Mouse (Mus musculus) forebrain, embryonic 10.5 days (tissue): ENCODE measurements around the gene 6430571L13Rik. TPM values are rescaled to one million over a fixed set of nuclear protein-coding genes. Genes with fewer than 3 reads are reported as not detected.
A peak's percentile ranks its signal among the peaks of the same experiment; 100 is the strongest.

Experiments
- DNase-seq: peaks from one replicate; pipeline ENCODE4 v3.0.0-alpha.2; 2017; ENCODE audit warnings: low spot score; ENCODE audit errors: extremely low spot score
- H3K27ac ChIP-seq: fragments of 300-500 bp; sonication (generic); 2 replicates; pipeline ENCODE4 v1.5.1; 2016; ENCODE audit warnings: mild to moderate bottlenecking
- H3K27me3 ChIP-seq: fragments of 300-500 bp; sonication (generic); 2 replicates; pipeline ENCODE4 v1.6.1; 2016; ENCODE audit warnings: mild to moderate bottlenecking; ENCODE audit not compliant: poor library complexity, severe bottlenecking
- H3K36me3 ChIP-seq: fragments of 300-500 bp; sonication (generic); replicated peaks from 2 replicates; pipeline ENCODE4 v1.6.1; 2016; ENCODE audit warnings: mild to moderate bottlenecking, moderate library complexity
- H3K4me1 ChIP-seq: fragments of 300-500 bp; sonication (generic); 2 replicates; pipeline ENCODE4 v1.6.1; 2016
- H3K4me3 ChIP-seq: fragments of 300-500 bp; sonication (generic); 2 replicates; pipeline ENCODE4 v1.5.1; 2016; ENCODE audit warnings: mild to moderate bottlenecking, moderate library complexity
- H3K9me3 ChIP-seq: fragments of 300-500 bp; sonication (generic); 2 replicates; pipeline ENCODE4 v1.6.1; 2016; ENCODE audit warnings: mild to moderate bottlenecking, moderate library complexity
- WGBS: fragments of 180-500 bp; shearing (Covaris S2); methylation state at CpG from one replicate; pipeline ENCODE4 v1.1.7; 2016; 5-methylcytosine and 5-hydroxymethylcytosine counted together
- polyA plus RNA-seq: library from polyadenylated mRNA; unstranded; fragments of >200 nt; fragmentation: Nextera tagmentation; extraction: Ambion mirVana; gene quantifications from 2 replicates; pipeline ENCODE4 v1.2.1, GENCODE M21; 2016

The 6430571L13Rik gene
- polyA plus RNA-seq, 1 experiment from 2014 or later, result 1.6 TPM

DNA sequence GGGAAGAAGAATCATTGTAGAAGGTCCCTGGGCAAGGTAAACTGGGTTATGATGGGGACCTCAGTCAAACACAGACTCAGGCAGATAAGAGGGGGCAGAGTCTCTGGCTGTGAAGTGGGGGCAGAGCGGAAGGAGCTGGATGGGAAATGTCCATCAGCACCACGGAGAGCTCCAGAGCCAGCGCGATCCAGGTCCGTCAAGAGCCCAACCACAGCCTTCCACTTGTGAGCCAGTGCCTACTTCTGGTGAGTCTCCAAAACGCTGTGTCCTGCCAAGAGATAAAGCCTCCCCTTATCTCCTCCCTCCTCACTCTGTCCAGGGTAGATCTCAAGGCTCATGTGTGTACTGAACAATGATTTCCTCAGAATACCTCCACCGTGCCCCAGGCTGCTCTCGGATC lies 41.3 kb downstream of the 6430571L13Rik start:
- peaks cover 17% of the 10 kb centered on the region for H3K4me1 ChIP-seq
- WGBS, result 6% methylated on average over 8 of the region's 8 CpGs
- H3K36me3 ChIP-seq, result no peaks in the 10 kb centered on the region
- DNase-seq, result peak; percentile 47
- H3K27ac ChIP-seq, result no peak overlapping the region
- peaks cover 99% of the 10 kb centered on the region for H3K27me3 ChIP-seq
- no peaks in the 10 kb centered on the region for H3K9me3 ChIP-seq
- no peak overlapping the region for H3K4me3 ChIP-seq

DNA sequence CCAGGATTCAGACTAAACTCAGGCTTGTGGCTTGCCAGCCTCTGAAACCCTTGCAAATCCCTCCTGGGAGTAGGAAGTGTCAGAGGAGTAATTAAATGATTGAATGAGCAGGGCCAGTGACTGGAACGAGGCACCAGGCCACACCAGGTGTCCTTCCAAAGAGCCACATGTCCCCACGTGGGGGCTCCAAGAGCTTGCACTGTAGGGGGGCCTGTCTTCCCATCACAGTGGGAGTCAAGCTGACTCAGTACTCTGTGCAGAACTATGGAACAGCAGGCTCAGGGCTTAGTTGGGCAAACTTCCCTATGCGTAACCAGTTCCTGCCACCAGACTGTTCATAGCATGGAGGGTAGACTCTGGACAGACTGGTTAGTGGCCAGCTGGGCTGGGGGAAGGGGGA lies 44.0 kb downstream of the 6430571L13Rik start:
- no peak overlapping the region for H3K4me3 ChIP-seq
- no peak for DNase-seq
- peaks cover 92% of the 10 kb centered on the region for H3K27me3 ChIP-seq
- H3K27ac ChIP-seq, result no peak overlapping the region
- H3K9me3 ChIP-seq, result no peaks in the 10 kb centered on the region
- H3K36me3 ChIP-seq, result no peaks in the 10 kb centered on the region
- H3K4me1 ChIP-seq, result peaks cover 9% of the 10 kb centered on the region
- WGBS, result 29% methylated on average over 3 of the region's 3 CpGs

DNA sequence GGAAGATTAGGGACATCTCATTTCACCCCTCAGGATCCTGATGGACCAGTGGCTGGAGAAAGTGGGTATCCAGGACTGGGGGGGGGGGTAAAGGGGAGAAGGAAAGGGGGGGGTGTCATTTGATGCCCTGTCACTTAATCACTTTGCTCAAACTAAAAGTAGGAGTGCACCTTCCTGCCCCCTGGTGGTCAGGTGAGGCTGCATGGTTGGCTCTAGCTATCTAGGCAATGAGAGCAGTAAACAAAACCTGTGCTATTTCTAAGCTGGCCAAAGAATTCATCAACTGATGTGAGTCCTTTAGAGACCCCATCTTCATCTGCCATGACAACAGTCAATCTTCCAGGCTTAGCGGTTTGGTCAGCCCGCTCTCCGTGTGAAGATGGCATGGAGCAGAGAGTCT lies 46.3 kb downstream of the 6430571L13Rik start:
- Histone ChIP-seq H3K4me1 (peaks cover 21% of the 10 kb centered on the region), H3K4me3 (no peak overlapping the region), H3K36me3 (no peaks in the 10 kb centered on the region), H3K9me3 (no peaks in the 10 kb centered on the region), H3K27ac (no peak overlapping the region), H3K27me3 (peaks cover 73% of the 10 kb centered on the region)
- no peak for DNase-seq
- WGBS, result 64% methylated on average over 3 of the region's 3 CpGs

DNA sequence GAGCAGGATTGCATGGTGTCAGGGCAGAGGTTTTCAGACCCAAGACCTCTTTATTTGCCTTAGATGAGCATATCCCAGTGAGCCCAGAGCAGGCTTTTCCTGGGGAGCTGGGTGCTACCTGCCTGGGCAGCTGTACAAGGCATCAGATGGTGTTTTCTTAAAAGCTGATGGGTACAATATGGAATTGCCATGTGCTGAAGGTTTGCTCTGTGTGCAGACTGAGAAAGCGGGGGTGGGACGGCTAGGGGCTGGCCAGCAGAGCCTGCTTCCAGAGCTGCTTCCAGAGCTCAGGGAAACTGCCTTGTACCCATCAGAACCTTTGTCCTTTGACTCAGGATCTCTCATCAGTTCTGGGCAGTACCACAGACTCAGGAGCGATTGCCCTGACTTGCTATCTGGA lies 47.3 kb downstream of the 6430571L13Rik start:
- 86% methylated on average over 3 of the region's 3 CpGs for WGBS
- Histone ChIP-seq H3K36me3 (no peaks in the 10 kb centered on the region), H3K4me1 (peaks cover 21% of the 10 kb centered on the region), H3K4me3 (no peak overlapping the region), H3K27me3 (peaks cover 64% of the 10 kb centered on the region), H3K27ac (no peak overlapping the region), H3K9me3 (no peaks in the 10 kb centered on the region)
- DNase-seq, result no peak

DNA sequence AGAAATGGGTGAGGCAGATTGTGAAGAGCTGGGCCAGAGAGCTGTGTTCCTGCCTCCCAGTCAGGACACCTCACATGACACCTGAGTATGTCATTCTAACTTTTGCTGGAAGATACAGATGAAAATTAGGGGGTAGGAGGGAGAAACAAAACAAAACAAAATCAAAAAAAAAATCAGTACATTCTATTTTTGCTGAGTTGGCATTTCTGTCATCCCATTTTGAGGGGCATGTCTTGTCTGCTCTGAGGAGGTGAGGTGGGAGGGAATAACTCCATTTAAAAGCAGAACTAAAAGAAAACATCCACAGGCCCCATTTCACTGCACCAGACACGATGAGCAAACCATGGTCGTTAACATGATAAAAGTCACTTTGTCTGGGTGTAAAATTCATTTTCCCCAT lies 47.9 kb downstream of the 6430571L13Rik start:
- no peak overlapping the region for H3K27ac ChIP-seq
- H3K9me3 ChIP-seq, result no peaks in the 10 kb centered on the region
- peaks cover 21% of the 10 kb centered on the region for H3K4me1 ChIP-seq
- DNase-seq, result no peak
- no peaks in the 10 kb centered on the region for H3K36me3 ChIP-seq
- 78% methylated on average over 2 of the region's 2 CpGs for WGBS
- no peak overlapping the region for H3K4me3 ChIP-seq
- H3K27me3 ChIP-seq, result peaks cover 58% of the 10 kb centered on the region

- WGBS, result 39% methylated on average over 4 of the region's 4 CpGs
- Histone ChIP-seq H3K27ac (no peak overlapping the region), H3K4me3 (no peak overlapping the region), H3K36me3 (no peaks in the 10 kb centered on the region), H3K9me3 (no peaks in the 10 kb centered on the region), H3K27me3 (peaks cover 62% of the 10 kb centered on the region), H3K4me1 (peaks cover 26% of the 10 kb centered on the region)
- no peak for DNase-seq
Measured at GRCm38 (mm10) chr9:107396397-107396796, 56.0 kb downstream of the 6430571L13Rik start.

DNA sequence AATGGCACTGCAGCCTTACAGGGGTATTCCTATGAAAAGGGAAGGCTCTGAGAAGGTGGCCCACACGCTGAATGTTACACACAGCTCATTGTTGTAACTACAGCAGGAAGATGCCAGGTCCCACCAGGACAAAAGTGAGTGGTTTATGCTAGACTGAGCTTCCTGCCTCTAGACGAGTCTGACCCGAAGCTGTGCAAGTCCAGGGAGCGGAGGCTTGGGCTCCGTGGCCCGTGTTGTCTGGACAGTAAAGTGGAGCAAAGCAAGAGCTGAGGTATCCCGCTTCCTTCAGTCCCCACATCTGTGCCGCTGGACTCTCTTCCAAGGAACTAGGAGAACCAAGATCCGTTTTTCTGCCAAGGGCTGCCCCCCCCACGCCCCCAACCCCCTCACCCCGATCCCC lies 58.6 kb downstream of the 6430571L13Rik start:
- Histone ChIP-seq H3K4me3 (peak overlapping the region; percentile 87), H3K4me1 (peaks cover 37% of the 10 kb centered on the region), H3K27ac (peak overlapping the region; percentile 89), H3K9me3 (no peaks in the 10 kb centered on the region), H3K27me3 (peaks cover 86% of the 10 kb centered on the region), H3K36me3 (no peaks in the 10 kb centered on the region)
- WGBS, result 22% methylated on average over 11 of the region's 11 CpGs
- peak; percentile 24 for DNase-seq

- Histone ChIP-seq H3K27me3 (peaks cover 87% of the 10 kb centered on the region), H3K4me1 (peaks cover 39% of the 10 kb centered on the region), H3K9me3 (no peaks in the 10 kb centered on the region), H3K36me3 (no peaks in the 10 kb centered on the region), H3K27ac (peak within 1 kb of the TSS; percentile 89), H3K4me3 (peak within 1 kb of the TSS; percentile 87)
- DNase-seq, result peak; percentile 84
- WGBS, result under 1% methylated on average over 38 of the region's 54 CpGs
Measured at GRCm38 (mm10) chr9:107399491-107399971, 59.1 kb downstream of the 6430571L13Rik start, which contains the start of gene Cacna2d2. Cacna2d2 (plus strand) TSS chr9:107399612.

- DNase-seq, result peak; percentile 54
- H3K27me3 ChIP-seq, result peaks cover 91% of the 10 kb centered on the region
- H3K36me3 ChIP-seq, result no peaks in the 10 kb centered on the region
- peak overlapping the region; percentile 87 for H3K4me3 ChIP-seq
- under 1% methylated on average over 44 of the region's 45 CpGs for WGBS
- peaks cover 39% of the 10 kb centered on the region for H3K4me1 ChIP-seq
- no peaks in the 10 kb centered on the region for H3K9me3 ChIP-seq
- H3K27ac ChIP-seq, result peak overlapping the region; percentile 89
Measured at GRCm38 (mm10) chr9:107400060-107400511, 59.7 kb downstream of the 6430571L13Rik start.

GRCm38 (mm10) chr9:107400666-107401285 lies 60.4 kb downstream of the 6430571L13Rik start:
- DNase-seq, result no peak
- peak overlapping the region; percentile 89 for H3K27ac ChIP-seq

More at GRCm38 (mm10) chr9:107400666-107401285, 60.4 kb downstream of the 6430571L13Rik start:
- WGBS, result 26% methylated on average over 13 of the region's 13 CpGs
- H3K27me3 ChIP-seq, result peaks cover 87% of the 10 kb centered on the region
- peaks cover 39% of the 10 kb centered on the region for H3K4me1 ChIP-seq
- no peaks in the 10 kb centered on the region for H3K9me3 ChIP-seq
- no peaks in the 10 kb centered on the region for H3K36me3 ChIP-seq
- peak overlapping the region; percentile 87 for H3K4me3 ChIP-seq

Other genes starting within 250 kb of the 6430571L13Rik start
- 4.4 and 5.4 TPM in 2 replicates for gene Dock3, start 108.7 kb upstream of the 6430571L13Rik start, polyA plus RNA-seq
- gene Mapkapk3, start 50.7 kb upstream of the 6430571L13Rik start, polyA plus RNA-seq, result 5.9 and 6.6 TPM in 2 replicates
- 7.2 and 7.6 TPM in 2 replicates for gene Cish, start 44.6 kb upstream of the 6430571L13Rik start, polyA plus RNA-seq
- 13.5 and 13.7 TPM in 2 replicates for gene Hemk1, start 2.3 kb upstream of the 6430571L13Rik start, polyA plus RNA-seq
- 1.0 and 1.2 TPM in 2 replicates for gene Cacna2d2, start 59.0 kb downstream of the 6430571L13Rik start, polyA plus RNA-seq
- 33.0 and 35.8 TPM in 2 replicates for gene Tmem115, start 193.3 kb downstream of the 6430571L13Rik start, polyA plus RNA-seq
- 20.4 and 21.0 TPM in 2 replicates for gene Cyb561d2, start 201.6 kb downstream of the 6430571L13Rik start, polyA plus RNA-seq
- 36.7 and 37.3 TPM in 2 replicates for gene Nprl2, start 201.6 kb downstream of the 6430571L13Rik start, polyA plus RNA-seq
- gene Zmynd10, start 206.7 kb downstream of the 6430571L13Rik start, polyA plus RNA-seq, result 0.74 and 1.4 TPM in 2 replicates
- 57.4 and 59.6 TPM in 2 replicates for gene Rassf1, start 211.0 kb downstream of the 6430571L13Rik start, polyA plus RNA-seq
- gene Tusc2, start 222.7 kb downstream of the 6430571L13Rik start, polyA plus RNA-seq, result 73.3 and 74.1 TPM in 2 replicates
- gene Hyal2, start 227.3 kb downstream of the 6430571L13Rik start, polyA plus RNA-seq, result 147 TPM in 2 replicates
- 6.8 and 7.4 TPM in 2 replicates for gene Hyal1, start 236.3 kb downstream of the 6430571L13Rik start, polyA plus RNA-seq
- 13.9 and 17.9 TPM in 2 replicates for gene Naa80, start 238.3 kb downstream of the 6430571L13Rik start, polyA plus RNA-seq
- gene Hyal3, start 240.2 kb downstream of the 6430571L13Rik start, polyA plus RNA-seq, result 0.42 and 0.47 TPM in 2 replicates
- gene Ifrd2, start 247.0 kb downstream of the 6430571L13Rik start, polyA plus RNA-seq, result 58.6 and 66.8 TPM in 2 replicates